Mouse (Mus musculus) kidney, adult 2 months (tissue): ENCODE measurements around the gene Cdc42se1. TPM values are rescaled to one million over a fixed set of nuclear protein-coding genes. Genes with fewer than 3 reads are reported as not detected.

ENCODE experiments used
- DNase-seq: peaks from one replicate; pipeline ENCODE4 v3.0.0; 2021
- H3K27ac ChIP-seq: fragments of 200-500 bp; 2 replicates; pipeline ENCODE4 v1.5.1; 2012; ENCODE audit warnings: low read depth, low read length, control low read depth, inconsistent platforms; ENCODE audit not compliant: insufficient read depth
- H3K27me3 ChIP-seq: fragments of 200-500 bp; replicated peaks from 2 replicates; pipeline ENCODE4 v1.6.1; 2012; ENCODE audit warnings: mild to moderate bottlenecking, moderate library complexity, low read length, inconsistent platforms; ENCODE audit not compliant: control insufficient read depth, insufficient read depth
- H3K36me3 ChIP-seq: fragments of 200-500 bp; 2 replicates; pipeline ENCODE4 v1.6.1; 2012; ENCODE audit warnings: mild to moderate bottlenecking, moderate library complexity, low read length, inconsistent platforms; ENCODE audit not compliant: control insufficient read depth, insufficient read depth
- H3K4me1 ChIP-seq: fragments of 200-500 bp; 2 replicates; pipeline ENCODE4 v1.6.1; 2011; ENCODE audit warnings: low read length; ENCODE audit not compliant: control insufficient read depth, insufficient read depth
- H3K4me3 ChIP-seq: fragments of 200-500 bp; 2 replicates; pipeline ENCODE4 v1.5.1; 2011; ENCODE audit warnings: mild to moderate bottlenecking, low read depth, low read length, control low read depth; ENCODE audit not compliant: insufficient read depth
- CTCF ChIP-seq: fragments of 200-500 bp; conservative IDR thresholded peaks from 2 replicates; pipeline ENCODE4 v1.5.1; 2011; ENCODE audit warnings: low read depth, mild to moderate bottlenecking, control low read depth, low read length, moderate library complexity, mixed read lengths; ENCODE audit not compliant: insufficient read depth, insufficient read length
- POLR2A ChIP-seq: fragments of 200-500 bp; IDR thresholded peaks from one replicate; pipeline ENCODE4 v1.6.1; 2011; ENCODE audit warnings: low read depth, low read length, control low read depth
- WGBS: fragments of 180-500 bp; shearing (Covaris S2); methylation state at CpG from one replicate; pipeline ENCODE4 v1.1.7; 2018; 5-methylcytosine and 5-hydroxymethylcytosine counted together
- polyA plus RNA-seq: library from polyadenylated mRNA; depleted of rRNA; stranded (reverse); fragments of >200 nt; gene quantifications from 2 replicates; pipeline ENCODE4 v1.2.3, GENCODE M21; 2012

Gene Cdc42se1
- polyA plus RNA-seq, 1 experiment, result 83.7 TPM

- peaks cover 30% of the 10 kb centered on the region for H3K4me1 ChIP-seq
- H3K36me3 ChIP-seq, result peaks cover 3% of the 10 kb centered on the region
- peak; percentile 55 for DNase-seq
- WGBS, result 26% methylated on average over 13 of the region's 13 CpGs
- H3K4me3 ChIP-seq, result peak within 1 kb of the TSS; percentile 22
- H3K27me3 ChIP-seq, result no peaks in the 10 kb centered on the region
- TF ChIP-seq CTCF, result no peak
- no peak for TF ChIP-seq POLR2A
- peak within 1 kb of the TSS; percentile 96 for H3K27ac ChIP-seq
These were observed 3.0 kb downstream of the Cdc42se1 start, which contains the start of gene Mllt11 for GRCm38 (mm10) chr3:95231298-95232221. Mllt11 (minus strand) TSS chr3:95232171.

GRCm38 (mm10) chr3:95232771-95233170 lies 4.2 kb downstream of the Cdc42se1 start:
- Histone ChIP-seq H3K27ac (peak overlapping the region; percentile 96), H3K36me3 (peaks cover 3% of the 10 kb centered on the region), H3K4me3 (no peak overlapping the region), H3K4me1 (peaks cover 30% of the 10 kb centered on the region), H3K27me3 (no peaks in the 10 kb centered on the region)
- WGBS, result 26% methylated on average over 7 of the region's 7 CpGs
- peak; percentile 86 for DNase-seq
- TF ChIP-seq CTCF, result no peak
- TF ChIP-seq POLR2A, result no peak

GRCm38 (mm10) chr3:95233303-95233980 lies 4.9 kb downstream of the Cdc42se1 start:
- no peak for TF ChIP-seq POLR2A
- no peak for TF ChIP-seq CTCF
- DNase-seq, result peak; percentile 82
- no peak overlapping the region for H3K4me3 ChIP-seq
- H3K4me1 ChIP-seq, result peaks cover 30% of the 10 kb centered on the region
- H3K27ac ChIP-seq, result peak overlapping the region; percentile 96
- WGBS, result 50% methylated on average over 16 of the region's 16 CpGs
- no peaks in the 10 kb centered on the region for H3K27me3 ChIP-seq
- peaks cover 3% of the 10 kb centered on the region for H3K36me3 ChIP-seq

GRCm38 (mm10) chr3:95235386-95236301 lies 7.1 kb downstream of the Cdc42se1 start:
- no peak for TF ChIP-seq POLR2A
- no peak for TF ChIP-seq CTCF
- Histone ChIP-seq H3K4me3 (no peak overlapping the region), H3K27ac (no peak overlapping the region), H3K27me3 (no peaks in the 10 kb centered on the region), H3K4me1 (peaks cover 31% of the 10 kb centered on the region), H3K36me3 (peaks cover 3% of the 10 kb centered on the region)
- WGBS, result 65% methylated on average over 23 of the region's 23 CpGs
- peak; percentile 47 for DNase-seq

GRCm38 (mm10) chr3:95237541-95238099 lies 9.1 kb downstream of the Cdc42se1 start:
- no peaks in the 10 kb centered on the region for H3K27me3 ChIP-seq
- H3K4me1 ChIP-seq, result peaks cover 13% of the 10 kb centered on the region
- H3K4me3 ChIP-seq, result no peak overlapping the region
- no peak for TF ChIP-seq POLR2A
- no peak for TF ChIP-seq CTCF
- no peak overlapping the region for H3K27ac ChIP-seq
- DNase-seq, result no peak
- WGBS, result 67% methylated on average over 8 of the region's 8 CpGs
- peaks cover 3% of the 10 kb centered on the region for H3K36me3 ChIP-seq

GRCm38 (mm10) chr3:95239022-95239421 lies 10.5 kb downstream of the Cdc42se1 start:
- H3K27me3 ChIP-seq, result no peaks in the 10 kb centered on the region
- TF ChIP-seq CTCF, result no peak
- 82% methylated on average over 6 of the region's 6 CpGs for WGBS
- peaks cover 2% of the 10 kb centered on the region; the same call in 1 of the 2 replicates for H3K4me1 ChIP-seq
- DNase-seq, result no peak
- no peak overlapping the region for H3K27ac ChIP-seq
- no peak overlapping the region for H3K4me3 ChIP-seq
- H3K36me3 ChIP-seq, result peaks cover 3% of the 10 kb centered on the region
